Mouse (Mus musculus) small intestine, adult 2 months (tissue): ENCODE data around the gene Gnmt.

Experiments used
- CTCF ChIP-seq: fragments of 200-500 bp; IDR thresholded peaks from 2 replicates; pipeline ENCODE4 v1.5.1; 2012; ENCODE audit warnings: low read depth, mild to moderate bottlenecking, control low read depth, inconsistent platforms, low read length, moderate library complexity, mixed read lengths; ENCODE audit not compliant: insufficient replicate concordance, insufficient read length; ENCODE audit errors: extremely low read depth
- POLR2A ChIP-seq: fragments of 200-500 bp; IDR thresholded peaks from 2 replicates; pipeline ENCODE4 v1.6.1; 2012; ENCODE audit warnings: low read depth, mild to moderate bottlenecking, control low read depth, inconsistent platforms, low read length, moderate library complexity

- TF ChIP-seq CTCF (no peak), POLR2A (no peak)
Measured at GRCm38 (mm10) chr17:46678911-46679310, 50.1 kb downstream of the Gnmt start.
